ENCODE assay signal across 2 mouse cellular contexts in the genomic region with DNA sequence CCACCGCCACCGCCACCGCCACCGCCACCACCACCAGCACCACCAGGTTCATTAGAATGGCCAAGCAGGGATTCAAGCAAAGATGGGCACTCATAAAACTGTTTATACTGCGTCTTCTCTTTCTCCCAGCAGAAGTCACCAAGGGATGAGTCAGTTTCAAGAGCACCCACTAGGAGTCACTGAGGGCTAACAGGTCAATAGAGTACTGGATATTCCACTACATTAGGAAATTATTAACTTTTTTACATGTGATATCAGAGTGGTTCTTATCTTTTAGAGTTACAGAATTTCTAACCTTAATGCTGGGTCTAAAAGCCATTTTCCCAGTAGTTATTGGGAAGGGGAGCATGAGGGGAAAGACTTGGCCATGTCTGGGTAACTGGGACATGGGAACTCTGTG.
TF ChIP-seq lines count a peak whose summit lies in the region.

No protein-coding gene starts in this region.

TF ChIP-seq in CH12.LX, 34 proteins besides CTCF, POLR2A, EP300 and RAD21:
- no peak for TF ChIP-seq SMC3 (IDR thresholded peaks at IDR 0.05; ENCODE audit: low read depth, low read length)
- TF ChIP-seq BHLHE40 (IDR thresholded peaks at IDR 0.05; ENCODE audit: low read depth, low read length): no peak
- TF ChIP-seq NRF1 (IDR thresholded peaks at IDR 0.05; ENCODE audit: low read depth, low read length): no peak
- TF ChIP-seq KAT2A (IDR thresholded peaks at IDR 0.05; ENCODE audit: insufficient replicate concordance, low read length): no peak
- no peak for TF ChIP-seq MAX (IDR thresholded peaks at IDR 0.05; ENCODE audit: low read length)
- no peak for TF ChIP-seq USF1 (IDR thresholded peaks at IDR 0.05; ENCODE audit: low read depth, low read length)
- TF ChIP-seq MAZ (IDR thresholded peaks at IDR 0.05; ENCODE audit: low read depth, low read length): no peak
- no peak for TF ChIP-seq IRF4 (IDR thresholded peaks at IDR 0.05; ENCODE audit: low read depth, low read length)
- no peak for TF ChIP-seq ZC3H11A (IDR thresholded peaks at IDR 0.05; ENCODE audit: low read depth, low read length)
- TF ChIP-seq USF2 (conservative IDR thresholded peaks at IDR 0.05; ENCODE audit: low read depth, low read length): no peak
- no peak for TF ChIP-seq POLR2AphosphoS2 (IDR thresholded peaks at IDR 0.05; ENCODE audit: low read depth, low read length)
- TF ChIP-seq MAFK (IDR thresholded peaks at IDR 0.05; ENCODE audit: insufficient replicate concordance, low read length): no peak
- no peak for TF ChIP-seq TBP (conservative IDR thresholded peaks at IDR 0.05; ENCODE audit: low read depth, low read length)
- no peak for TF ChIP-seq PAX5 (IDR thresholded peaks at IDR 0.05; ENCODE audit: low read length)
- no peak for TF ChIP-seq E2F4 (IDR thresholded peaks at IDR 0.05; ENCODE audit: insufficient replicate concordance, low read depth, low read length)
- no peak for TF ChIP-seq HCFC1 (IDR thresholded peaks at IDR 0.05; ENCODE audit: low read depth, low read length)
- TF ChIP-seq UBTF (IDR thresholded peaks at IDR 0.05; ENCODE audit: low read depth, low read length): no peak
- no peak for TF ChIP-seq RCOR1 (conservative IDR thresholded peaks at IDR 0.05; ENCODE audit: low read depth, low read length)
- TF ChIP-seq JUN (IDR thresholded peaks at IDR 0.05; ENCODE audit: insufficient read depth, low read depth, low read length): no peak
- TF ChIP-seq GABPA (IDR thresholded peaks at IDR 0.05; ENCODE audit: insufficient replicate concordance, low read depth, low read length): no peak
TF ChIP-seq in CH12.LX: peak in this region for 0.

TF ChIP-seq in MEL, 35 proteins besides CTCF, POLR2A, EP300 and RAD21:
- TF ChIP-seq ZC3H11A (IDR thresholded peaks at IDR 0.05; ENCODE audit: low read depth, low read length) (no peak), SIN3A (IDR thresholded peaks at IDR 0.05; ENCODE audit: low read length) (no peak), TCF12 (IDR thresholded peaks at IDR 0.05; ENCODE audit: low read depth, low read length) (no peak), GABPA (IDR thresholded peaks at IDR 0.05; ENCODE audit: low read depth, low read length) (no peak), CHD2 (IDR thresholded peaks at IDR 0.05; ENCODE audit: low read length) (no peak), MAX (IDR thresholded peaks at IDR 0.05; ENCODE audit: low read length) (no peak), MAZ (IDR thresholded peaks at IDR 0.05; ENCODE audit: low read depth, low read length) (no peak), TBP (IDR thresholded peaks at IDR 0.05; ENCODE audit: low read depth, low read length) (no peak), UBTF (IDR thresholded peaks at IDR 0.05; ENCODE audit: borderline replicate concordance, insufficient read depth, low read depth, low read length) (no peak), MXI1 (IDR thresholded peaks at IDR 0.05; ENCODE audit: low read depth, low read length) (no peak), ZMIZ1 (IDR thresholded peaks at IDR 0.05; ENCODE audit: low read depth, low read length) (no peak), KAT2A (conservative IDR thresholded peaks at IDR 0.05; ENCODE audit: low read depth, low read length) (no peak), POLR2AphosphoS5 (IDR thresholded peaks at IDR 0.05; ENCODE audit: borderline replicate concordance, low read depth, low read length) (no peak), HCFC1 (IDR thresholded peaks at IDR 0.05; ENCODE audit: low read depth, low read length) (no peak)
TF ChIP-seq in MEL: peak in this region for 0.
